Mouse (Mus musculus) inflammation-experienced regulatory T-cells, adult 16 weeks (primary cell): ENCODE data around the gene Aatf. TPM values are rescaled to one million over a fixed set of nuclear protein-coding genes. Genes with fewer than 3 reads are reported as not detected.

Experiments used
- polyA plus RNA-seq: library from polyadenylated mRNA; unstranded; fragments of 100-300 nt; shearing (Covaris generic); gene quantifications from one replicate; pipeline ENCODE4 v1.2.1, GENCODE M21; 2017

The Aatf gene
- polyA plus RNA-seq, result 84.8 TPM

GRCm38 (mm10) chr11:84513171-84514116 is at the start of gene Aatf:
Gene Aatf (minus strand): TSS chr11:84513522.

DNA sequence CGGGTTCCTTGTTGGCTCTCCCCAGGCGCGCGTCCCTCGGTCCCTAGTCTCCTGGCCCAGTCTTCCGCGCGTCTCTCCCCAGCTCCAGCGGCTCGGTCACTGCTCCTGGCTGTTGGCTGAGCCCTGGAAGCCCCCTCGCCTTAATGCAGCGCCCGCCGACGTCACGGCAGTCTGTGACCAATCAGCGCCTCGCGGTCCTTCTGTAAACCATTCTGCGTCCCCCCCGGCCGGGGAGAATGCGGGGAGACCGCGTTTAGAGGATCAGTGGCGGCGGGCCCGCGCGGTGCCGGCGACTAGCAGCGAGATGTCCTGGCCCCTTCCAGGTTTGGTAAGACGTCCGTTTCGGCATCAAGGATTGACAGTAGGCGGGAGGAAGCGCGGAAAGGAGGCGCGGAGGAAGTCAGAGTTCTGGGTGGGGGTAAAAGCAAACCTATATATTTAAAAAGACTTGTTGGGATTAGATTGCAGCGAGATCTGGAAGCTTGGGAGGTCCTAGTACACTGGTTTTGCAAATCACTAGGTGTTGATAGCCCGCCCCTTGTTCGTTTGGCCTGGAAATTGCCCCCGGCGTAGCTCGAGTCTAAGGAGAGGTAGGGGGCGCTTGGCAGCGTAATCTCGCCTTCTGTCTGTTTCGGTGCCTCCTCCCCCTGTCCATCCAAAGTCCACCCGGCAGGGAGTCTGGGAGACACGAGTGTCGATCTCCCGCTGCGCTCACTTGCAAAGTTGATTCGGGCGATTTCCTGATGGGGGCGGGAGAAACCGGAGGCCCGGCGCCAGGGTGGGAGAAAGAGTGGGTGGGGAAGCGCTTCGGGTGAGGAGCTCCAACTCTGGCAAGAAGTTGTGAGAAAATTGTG is 12.3 kb upstream of the Aatf start, which contains the start of gene Lhx1:
Lhx1 (minus strand) TSS at position 115 of the 854 bp plus-strand sequence.

Other genes with a start within 250 kb of the Aatf start
- not detected for gene Lhx1, start 12.0 kb upstream of the Aatf start, polyA plus RNA-seq